Mouse (Mus musculus) retina, postnatal 7 days (tissue): ENCODE results near the gene Tmem144.
A peak's percentile ranks its signal among the peaks of the same experiment; 100 is the strongest.

ENCODE experiments used
- DNase-seq: peaks from one replicate; pipeline ENCODE4 v3.0.0-alpha.2; 2012; ENCODE audit warnings: low read depth, low spot score

The Tmem144 gene

DNA sequence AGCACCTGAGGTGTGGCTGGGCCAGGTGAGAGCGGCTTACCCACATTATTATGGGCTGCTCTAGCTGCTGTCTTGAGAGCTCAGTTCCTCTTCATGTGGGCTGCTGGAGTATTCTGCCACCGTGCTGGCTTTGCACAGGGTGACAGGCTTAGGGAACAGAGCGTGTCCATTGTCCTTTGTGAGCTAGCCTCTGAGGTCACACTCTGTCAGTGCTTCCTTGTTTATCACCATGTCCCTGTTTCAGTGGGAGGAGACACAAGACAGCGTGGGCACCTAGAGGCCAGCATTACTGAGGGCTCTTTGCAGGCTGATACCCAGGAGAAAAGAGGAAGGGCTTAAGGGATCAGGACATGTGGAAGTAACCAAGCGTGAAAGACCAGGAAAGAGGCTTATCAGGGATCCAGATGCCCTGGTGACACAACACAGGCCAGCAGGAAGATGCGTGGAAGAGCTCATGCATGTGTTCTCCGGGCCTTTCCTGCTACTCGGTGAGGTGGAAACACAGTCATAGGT, at the start of gene Tmem144:
TSS of gene Tmem144 (minus strand) at position 120 of the 513 bp plus-strand sequence.
- DNase-seq = peak; percentile 73

GRCm38 (mm10) chr3:79901734-79902133, 49.2 kb upstream of the Tmem144 start:
- DNase-seq = no peak

GRCm38 (mm10) chr3:79901321-79901720, 48.7 kb upstream of the Tmem144 start:
- DNase-seq = no peak

GRCm38 (mm10) chr3:79900502-79900901, 47.9 kb upstream of the Tmem144 start:
- no peak for DNase-seq

- DNase-seq = no peak
Observed at GRCm38 (mm10) chr3:79899906-79900305, 47.3 kb upstream of the Tmem144 start.

DNA sequence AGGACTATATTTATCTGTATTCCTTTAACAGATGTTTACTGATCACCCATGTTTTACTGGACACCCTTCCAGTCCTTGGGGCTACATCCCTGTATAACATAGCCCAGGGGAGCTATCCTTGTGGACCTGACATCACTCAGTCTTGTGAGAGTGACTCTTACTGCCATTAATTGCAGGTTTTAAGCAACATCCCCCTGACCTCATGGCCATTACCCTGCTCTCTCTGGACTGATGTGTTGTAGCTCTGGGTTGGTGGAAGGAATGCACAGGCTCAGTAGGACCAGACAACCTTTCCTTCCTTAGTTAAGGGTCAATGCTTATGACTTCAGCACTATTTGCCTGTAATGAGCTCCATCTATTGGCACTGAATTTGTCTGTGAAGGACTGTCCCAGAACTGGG, 45.9 kb upstream of the Tmem144 start:
- no peak for DNase-seq

DNA sequence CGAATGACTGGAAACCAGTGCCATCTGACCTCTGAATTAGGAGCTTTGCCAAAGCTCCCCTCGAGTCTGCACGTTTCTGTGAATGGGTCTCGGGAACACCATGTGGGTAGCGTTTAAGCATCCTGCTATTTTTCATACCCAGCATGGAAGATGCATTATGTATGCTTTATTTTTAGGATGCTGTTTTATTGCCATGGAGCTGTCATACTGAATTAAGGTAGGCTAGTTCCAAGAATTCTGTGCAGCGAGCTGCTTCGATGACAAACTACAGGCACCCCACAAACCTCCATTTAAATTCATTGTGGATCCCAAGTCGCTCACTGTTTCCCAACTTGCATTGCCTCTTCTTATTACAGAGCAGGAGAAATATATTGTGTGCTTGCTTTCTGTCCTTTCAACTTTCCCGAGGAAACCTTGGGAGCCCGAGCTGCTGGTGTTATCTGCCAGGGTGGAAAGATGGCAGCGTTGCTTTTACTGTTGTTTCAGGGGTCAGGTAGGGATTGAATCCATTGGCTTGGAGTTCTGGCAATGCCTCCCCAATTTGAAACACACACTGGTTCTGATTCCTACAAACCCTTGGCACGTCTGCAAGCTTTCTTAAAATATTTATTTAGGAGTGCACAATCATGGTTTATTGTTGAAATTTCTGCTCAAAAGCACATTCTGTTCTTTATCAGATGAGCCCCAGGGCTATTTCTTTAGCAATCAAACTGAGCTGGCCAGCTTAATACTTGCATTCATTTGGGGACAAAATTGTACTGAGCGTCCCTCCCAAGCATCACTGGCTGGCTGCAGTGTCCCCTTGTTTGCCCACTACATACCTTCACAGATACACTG, 45.2 kb upstream of the Tmem144 start:
- DNase-seq = no peak

DNA sequence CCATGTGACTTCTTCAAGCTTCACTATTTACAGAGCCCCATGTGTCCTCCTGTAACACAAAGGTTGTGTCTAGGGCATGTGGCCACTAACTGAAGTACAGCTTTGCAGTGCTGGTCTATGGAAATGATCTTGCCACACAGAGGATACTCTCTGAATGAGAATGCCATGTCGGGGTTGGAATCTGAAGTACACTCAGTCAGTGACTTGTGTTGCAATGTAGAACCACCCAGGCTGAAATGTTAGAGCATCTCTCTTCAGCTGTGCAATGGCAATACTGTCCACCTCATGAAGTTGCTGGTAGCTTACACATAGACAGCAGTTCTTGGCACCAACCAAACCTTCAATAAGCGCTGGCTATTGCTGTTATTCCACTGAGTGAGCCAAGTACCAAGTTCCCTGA, 35.4 kb upstream of the Tmem144 start:
- no peak for DNase-seq

DNA sequence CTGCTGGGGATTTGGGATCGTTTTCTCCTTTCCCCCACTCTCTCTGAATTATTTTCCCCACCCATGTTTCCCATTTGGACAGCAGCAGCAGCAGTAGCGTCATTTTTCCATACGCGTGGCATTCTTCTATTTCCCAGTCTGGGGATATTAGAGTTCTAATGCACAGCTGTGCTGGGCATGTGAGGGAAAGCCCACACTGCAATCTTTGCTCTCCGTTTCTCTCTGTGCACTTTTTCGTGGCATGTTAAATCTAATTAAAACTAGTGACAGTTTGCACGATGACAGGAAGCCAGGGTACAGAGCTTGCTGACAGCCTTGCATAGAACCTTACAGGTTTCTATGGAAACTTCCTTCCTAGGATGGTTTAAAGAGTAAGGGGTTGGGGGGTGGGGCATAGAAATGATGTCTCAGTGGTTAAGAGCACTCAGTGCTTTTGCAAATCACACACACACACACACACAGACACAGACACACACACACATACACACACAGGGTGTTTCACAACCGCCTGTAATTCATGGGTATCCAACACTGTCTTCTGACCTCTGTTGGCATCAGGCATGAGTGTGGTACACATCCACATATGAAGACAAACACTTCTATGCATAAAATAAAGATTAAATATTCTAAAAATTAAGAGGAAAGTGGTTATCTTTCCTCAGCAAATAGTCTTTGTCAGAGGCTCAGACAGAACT, 34.7 kb upstream of the Tmem144 start:
- DNase-seq = no peak

DNA sequence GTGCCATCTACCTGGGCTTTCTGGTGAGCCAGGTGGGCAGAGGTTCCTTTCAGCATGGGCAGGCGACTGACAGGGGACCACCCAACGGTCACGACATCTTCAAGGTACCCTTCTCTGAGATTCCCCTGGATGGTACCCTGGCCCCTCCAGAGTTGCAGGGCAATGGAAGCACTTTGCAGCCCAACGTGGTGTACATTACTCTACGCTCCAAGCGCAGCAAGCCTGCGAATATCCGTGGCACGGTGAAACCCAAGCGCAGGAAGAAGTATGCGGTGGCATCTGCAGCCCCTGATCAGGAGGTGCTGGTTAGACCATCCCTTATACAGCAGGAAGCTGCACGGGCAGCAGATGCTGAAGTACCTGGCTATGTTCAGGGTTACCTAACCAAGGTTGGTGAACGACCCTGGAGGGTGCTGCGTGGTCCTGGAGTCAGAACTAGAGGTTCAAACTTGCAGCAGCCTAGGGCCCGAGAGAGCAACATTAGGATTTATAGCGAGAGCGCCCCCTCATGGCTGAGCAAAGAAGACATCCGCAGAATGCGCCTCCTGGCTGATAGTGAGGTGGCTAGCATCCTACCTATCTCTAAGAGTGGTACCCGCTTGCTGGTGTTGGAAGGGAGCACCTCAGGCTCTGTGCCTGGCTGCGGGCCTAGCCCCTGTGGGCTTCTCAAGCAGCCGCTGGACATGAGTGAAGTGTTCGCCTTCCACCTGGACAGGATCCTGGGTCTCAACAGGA, 34.0 kb upstream of the Tmem144 start:
- DNase-seq = no peak

DNA sequence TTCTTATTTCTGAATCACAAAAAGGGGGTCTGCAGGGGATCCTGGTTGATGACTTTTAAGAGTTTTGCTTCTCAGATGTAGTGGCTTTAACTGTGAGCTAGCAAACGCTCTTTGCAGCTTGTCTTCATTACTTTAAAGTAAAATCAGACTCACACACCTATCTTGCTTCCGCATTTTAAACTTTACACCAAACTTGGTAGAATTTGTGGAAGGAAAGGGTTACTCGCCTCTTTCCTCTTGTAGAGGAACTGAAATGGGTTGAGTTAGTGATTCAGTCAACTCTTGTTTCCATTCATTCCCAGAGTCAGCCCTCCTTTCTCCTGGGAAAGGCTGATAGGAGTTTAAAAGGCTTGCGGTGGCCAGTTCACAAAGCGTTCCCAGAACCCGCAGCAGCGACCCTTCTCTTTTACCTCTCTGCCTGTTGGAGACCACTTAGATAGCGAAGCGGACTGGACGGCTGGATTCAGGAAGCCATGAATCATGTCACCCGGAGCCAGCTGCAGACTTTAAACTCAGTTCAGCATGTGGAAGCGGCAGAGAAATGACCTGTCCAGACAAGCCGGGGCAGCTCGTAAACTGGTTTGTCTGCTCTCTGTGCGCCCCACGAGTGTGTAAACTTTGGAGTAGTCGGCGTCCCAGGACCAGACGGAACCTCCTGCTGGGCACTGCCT, 33.2 kb upstream of the Tmem144 start:
- DNase-seq = no peak

GRCm38 (mm10) chr3:79884761-79885189, 32.2 kb upstream of the Tmem144 start:
- DNase-seq = no peak

- DNase-seq = no peak
Observed at GRCm38 (mm10) chr3:79884305-79884704, 31.7 kb upstream of the Tmem144 start, which contains the start of gene Fam198b. Gene Fam198b (plus strand): TSS chr3:79884533.

- DNase-seq = peak; percentile 19
Observed at GRCm38 (mm10) chr3:79883092-79883491, 30.5 kb upstream of the Tmem144 start.

GRCm38 (mm10) chr3:79881645-79882044, 29.1 kb upstream of the Tmem144 start:
- DNase-seq = no peak

- DNase-seq = peak; percentile 5
Observed at GRCm38 (mm10) chr3:79879246-79879645, 26.7 kb upstream of the Tmem144 start.

DNA sequence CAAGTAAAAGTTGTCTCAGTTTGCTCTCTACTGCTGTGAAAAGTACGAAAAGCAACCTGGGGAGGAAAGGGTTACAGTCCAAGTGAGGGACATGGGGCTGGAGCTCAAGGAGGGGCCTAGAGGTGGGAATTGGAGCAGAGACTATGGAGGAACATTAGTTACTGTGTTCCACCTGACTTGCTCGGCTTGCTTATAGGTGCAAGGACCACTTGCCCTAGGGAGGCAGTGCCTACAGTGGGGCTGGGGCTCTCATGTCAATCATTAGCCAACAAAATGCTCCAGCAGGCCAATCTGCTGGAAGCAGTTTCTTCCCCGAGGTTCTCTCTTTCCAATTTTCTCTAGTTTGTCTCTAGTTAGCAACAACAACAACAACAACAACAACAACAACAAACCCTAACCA, 25.8 kb upstream of the Tmem144 start:
- no peak for DNase-seq

GRCm38 (mm10) chr3:79875471-79875870, 22.9 kb upstream of the Tmem144 start:
- DNase-seq = no peak

GRCm38 (mm10) chr3:79867121-79867709, 14.6 kb upstream of the Tmem144 start:
- no peak for DNase-seq

GRCm38 (mm10) chr3:79866526-79866925, 14.0 kb upstream of the Tmem144 start:
- no peak for DNase-seq

DNA sequence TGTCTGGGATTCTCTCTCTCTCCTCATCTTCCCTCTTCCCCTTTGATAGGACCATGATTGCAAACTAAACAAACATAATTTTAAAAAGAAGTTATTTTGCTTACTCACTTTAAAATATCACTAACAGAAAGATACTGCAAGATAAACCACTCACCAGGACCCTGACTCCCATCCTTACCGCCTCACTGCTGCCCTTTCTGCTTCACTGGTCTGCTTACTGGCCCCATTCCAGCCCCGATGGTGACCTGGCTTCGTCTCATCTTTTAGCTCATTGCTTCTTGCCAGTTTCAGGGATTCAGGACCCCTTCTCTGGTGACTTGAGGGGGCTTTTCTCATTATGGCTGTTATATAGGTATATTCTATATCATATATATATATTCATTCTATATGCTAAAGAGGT, 13.5 kb upstream of the Tmem144 start:
- no peak for DNase-seq
